Mouse (Mus musculus) neural tube, embryonic 14.5 days (tissue): Measurements from ENCODE around the gene Slc35g1. TPM values are rescaled to one million over a fixed set of nuclear protein-coding genes. Genes with fewer than 3 reads are reported as not detected.
"Not testable (repeated sequence)": the region's sequence is repeated elsewhere in the genome, so short reads cannot be mapped to it uniquely, and the experiment has no call there.

Experiments used
- ATAC-seq: fragments of 200-750 bp; cut with Nextera tagmentation; 2 replicates; pipeline ENCODE4 v1.8.0; 2017; ENCODE audit warnings: low read depth, mild to moderate bottlenecking, moderate TSS enrichment, moderate library complexity
- H3K27ac ChIP-seq: fragments of 300-500 bp; sonication (generic); 2 replicates; pipeline ENCODE4 v1.5.1; 2014; ENCODE audit warnings: low read depth, mild to moderate bottlenecking, control low read depth, low read length, moderate library complexity, mixed read lengths
- H3K27me3 ChIP-seq: fragments of 300-500 bp; sonication (generic); 2 replicates; pipeline ENCODE4 v1.6.1; 2014; ENCODE audit warnings: low read length; ENCODE audit not compliant: control insufficient read depth, insufficient read depth
- H3K36me3 ChIP-seq: fragments of 300-500 bp; sonication (generic); 2 replicates; pipeline ENCODE4 v1.6.1; 2014; ENCODE audit warnings: low read length, mixed read lengths; ENCODE audit not compliant: control insufficient read depth, insufficient read depth
- H3K4me1 ChIP-seq: fragments of 300-500 bp; sonication (generic); 2 replicates; pipeline ENCODE4 v1.6.1; 2014; ENCODE audit warnings: low read length; ENCODE audit not compliant: control insufficient read depth, insufficient read depth
- H3K4me2 ChIP-seq: fragments of 300-500 bp; sonication (generic); 2 replicates; pipeline ENCODE4 v1.6.1; 2014; ENCODE audit warnings: mild to moderate bottlenecking, low read depth, low read length, control low read depth
- H3K4me3 ChIP-seq: fragments of 300-500 bp; sonication (generic); 2 replicates; pipeline ENCODE4 v1.5.1; 2014; ENCODE audit warnings: low read depth, low read length, control low read depth, mixed read lengths
- H3K9ac ChIP-seq: fragments of 300-500 bp; sonication (generic); replicated peaks from 2 replicates; pipeline ENCODE4 v1.6.1; 2014; ENCODE audit warnings: low read depth, mild to moderate bottlenecking, control low read depth, low read length, mixed read lengths
- H3K9me3 ChIP-seq: fragments of 300-500 bp; sonication (generic); 2 replicates; pipeline ENCODE4 v1.6.1; 2016; ENCODE audit warnings: low read length; ENCODE audit not compliant: control insufficient read depth
- WGBS: fragments of 180-500 bp; shearing (Covaris S2); extraction: QIAGEN DNeasy Blood & Tissue Kit; methylation state at CpG from one replicate; pipeline ENCODE4 v1.1.7; 2014; 5-methylcytosine and 5-hydroxymethylcytosine counted together
- polyA plus RNA-seq: library from polyadenylated mRNA; unstranded; fragments of >200 nt; fragmentation: Nextera tagmentation; extraction: Ambion mirVana; gene quantifications from 2 replicates; pipeline ENCODE4 v1.2.1, GENCODE M21; 2014

Gene Slc35g1
- polyA plus RNA-seq, 1 experiment from 2014 or later, result 0.92 TPM

DNA sequence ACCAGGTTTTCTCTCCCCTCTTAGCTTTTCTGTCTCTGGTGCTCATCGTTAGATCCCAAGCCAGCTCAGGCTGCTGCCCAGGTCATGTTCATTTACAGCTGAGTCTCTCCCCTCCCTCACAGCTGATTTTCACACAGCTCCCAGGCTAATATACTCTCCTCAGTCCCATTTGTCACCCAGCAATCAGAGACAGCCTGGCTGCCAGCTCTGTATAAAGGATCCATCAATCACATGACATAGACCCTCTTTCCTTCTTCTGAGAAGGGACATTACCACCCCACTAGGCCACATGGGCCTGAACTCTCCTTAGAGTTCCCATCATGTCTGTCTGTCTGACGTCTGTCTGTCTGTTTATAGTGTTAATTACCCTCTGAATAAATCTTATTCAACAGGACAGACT lies 22.4 kb upstream of the Slc35g1 start:
- no peak overlapping the region for H3K27ac ChIP-seq
- no peaks in the 10 kb centered on the region for H3K4me1 ChIP-seq
- ATAC-seq, result peak; percentile 56; the same call in 1 of the 2 replicates
- H3K4me3 ChIP-seq, result no peak overlapping the region
- no peaks in the 10 kb centered on the region for H3K9me3 ChIP-seq
- no peak overlapping the region for H3K9ac ChIP-seq
- no peaks in the 10 kb centered on the region for H3K36me3 ChIP-seq
- no peak overlapping the region for H3K4me2 ChIP-seq
- no peaks in the 10 kb centered on the region; the same call in 1 of the 2 replicates for H3K27me3 ChIP-seq
- WGBS, result 24% methylated on average over 2 of the region's 2 CpGs

DNA sequence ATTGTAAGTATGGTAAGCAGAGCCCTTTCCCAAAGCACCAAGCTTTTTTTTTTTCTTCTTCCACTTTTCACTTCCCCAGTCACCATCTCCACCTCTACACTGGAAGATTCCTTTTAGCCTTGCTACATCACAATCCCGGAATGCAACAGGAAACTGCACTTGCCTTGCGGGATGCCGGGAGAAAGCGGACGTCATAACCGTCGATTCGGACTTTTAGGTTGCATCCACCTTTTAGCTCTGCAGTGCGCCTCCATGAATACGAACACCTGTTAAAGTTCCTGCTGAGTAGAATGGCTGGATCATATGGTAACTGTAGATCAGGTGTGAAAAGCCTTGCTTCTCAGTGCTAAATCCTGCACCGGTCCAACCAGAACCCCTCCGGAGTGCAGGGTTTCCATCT lies 12.0 kb upstream of the Slc35g1 start:
- H3K4me2 ChIP-seq, result no peak overlapping the region
- no peak overlapping the region for H3K27ac ChIP-seq
- ATAC-seq, result no peak
- H3K9me3 ChIP-seq, result no peaks in the 10 kb centered on the region
- no peaks in the 10 kb centered on the region for H3K36me3 ChIP-seq
- no peaks in the 10 kb centered on the region for H3K4me1 ChIP-seq
- 90% methylated on average over 12 of the region's 12 CpGs for WGBS
- H3K27me3 ChIP-seq, result no peaks in the 10 kb centered on the region
- H3K9ac ChIP-seq, result no peak overlapping the region
- no peak overlapping the region for H3K4me3 ChIP-seq

DNA sequence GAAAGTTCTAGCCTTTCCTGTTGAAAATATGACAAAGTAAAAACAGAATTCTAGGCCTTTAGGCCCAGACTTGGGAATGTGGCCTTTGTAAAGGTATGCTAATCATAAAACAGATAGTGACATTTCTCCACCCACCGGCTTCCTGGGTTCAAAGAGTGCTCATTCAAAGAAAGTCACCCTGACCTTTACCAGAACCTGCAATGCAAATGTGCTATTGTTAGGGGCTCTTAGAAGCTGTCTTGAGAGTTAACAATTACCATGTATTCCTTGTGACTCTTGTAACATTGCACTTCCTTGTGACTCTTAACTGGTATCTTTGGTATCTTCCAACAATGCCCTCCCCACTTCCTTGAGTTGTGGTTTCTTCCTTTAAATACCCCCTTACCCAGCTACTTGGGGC lies 8.8 kb upstream of the Slc35g1 start:
- not testable (repeated sequence) for H3K4me2 ChIP-seq, H3K4me3 ChIP-seq, H3K27me3 ChIP-seq, H3K27ac ChIP-seq, H3K36me3 ChIP-seq, H3K9me3 ChIP-seq, H3K4me1 ChIP-seq, H3K9ac ChIP-seq, ATAC-seq
- 78% methylated on average over 1 of the region's 1 CpGs for WGBS

- Histone ChIP-seq H3K27me3 (no peaks in the 10 kb centered on the region), H3K9me3 (no peaks in the 10 kb centered on the region), H3K4me2 (no peak overlapping the region), H3K9ac (no peak overlapping the region), H3K36me3 (no peaks in the 10 kb centered on the region), H3K27ac (no peak overlapping the region), H3K4me3 (no peak overlapping the region), H3K4me1 (no peaks in the 10 kb centered on the region)
- 95% methylated on average over 4 of the region's 4 CpGs for WGBS
- no peak for ATAC-seq
These were observed 7.9 kb upstream of the Slc35g1 start for GRCm38 (mm10) chr19:38387835-38388234.

DNA sequence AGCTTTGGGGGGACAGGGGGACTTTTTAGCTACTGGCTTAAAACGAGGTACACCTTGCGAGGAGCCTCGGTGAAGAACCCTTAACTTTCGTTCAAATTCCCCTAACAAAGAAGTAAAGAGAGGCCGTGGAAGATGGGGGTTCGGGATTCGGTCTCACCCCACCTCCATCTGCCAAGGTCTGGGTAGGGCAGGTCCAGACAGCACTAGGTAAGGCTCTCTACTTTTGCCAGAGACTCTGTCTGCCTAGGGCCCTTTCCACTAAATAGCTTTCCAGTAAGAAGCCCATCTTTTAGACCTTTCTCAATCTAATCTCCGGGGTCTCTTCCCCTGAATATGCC lies 822 bp downstream of the Slc35g1 start:
- 19% methylated on average over 8 of the region's 8 CpGs for WGBS
- H3K27ac ChIP-seq, result no peak overlapping the region
- H3K27me3 ChIP-seq, result no peaks in the 10 kb centered on the region; the same call in 1 of the 2 replicates
- H3K4me2 ChIP-seq, result peak overlapping the region; percentile 65
- H3K9me3 ChIP-seq, result no peaks in the 10 kb centered on the region
- peak overlapping the region; percentile 52 for H3K4me3 ChIP-seq
- H3K9ac ChIP-seq, result no peak overlapping the region
- no peak for ATAC-seq
- H3K4me1 ChIP-seq, result no peaks in the 10 kb centered on the region
- no peaks in the 10 kb centered on the region for H3K36me3 ChIP-seq

- H3K27me3 ChIP-seq, result no peaks in the 10 kb centered on the region; the same call in 1 of the 2 replicates
- WGBS, result 34% methylated on average over 6 of the region's 6 CpGs
- H3K9me3 ChIP-seq, result no peaks in the 10 kb centered on the region
- no peak overlapping the region for H3K4me3 ChIP-seq
- H3K4me1 ChIP-seq, result no peaks in the 10 kb centered on the region
- H3K36me3 ChIP-seq, result no peaks in the 10 kb centered on the region
- no peak overlapping the region for H3K27ac ChIP-seq
- H3K4me2 ChIP-seq, result no peak overlapping the region
- no peak for ATAC-seq
- no peak overlapping the region for H3K9ac ChIP-seq
These were observed 1.2 kb downstream of the Slc35g1 start for GRCm38 (mm10) chr19:38397004-38397403.

DNA sequence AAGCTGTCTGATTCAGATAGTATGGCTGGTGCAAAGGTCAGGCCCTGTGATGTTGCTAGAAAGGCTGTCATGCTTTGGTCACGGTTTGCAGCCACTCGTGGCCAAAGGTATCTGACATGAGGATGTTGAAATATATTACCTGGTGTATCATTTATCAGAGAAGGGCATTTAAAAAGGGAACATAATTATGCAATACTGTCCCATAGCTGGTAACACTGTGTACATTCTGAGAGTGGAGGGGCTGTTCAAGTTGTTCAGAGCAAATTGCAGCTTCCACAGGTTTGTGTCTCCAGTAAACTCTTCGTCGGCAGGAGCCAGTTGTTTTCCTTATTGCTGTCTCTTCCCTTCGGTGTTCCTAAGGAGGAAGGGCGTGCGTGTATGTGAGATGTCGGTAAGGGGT lies 3.2 kb downstream of the Slc35g1 start:
- ATAC-seq, result no peak
- no peak overlapping the region for H3K4me2 ChIP-seq
- 88% methylated on average over 8 of the region's 8 CpGs for WGBS

DNA sequence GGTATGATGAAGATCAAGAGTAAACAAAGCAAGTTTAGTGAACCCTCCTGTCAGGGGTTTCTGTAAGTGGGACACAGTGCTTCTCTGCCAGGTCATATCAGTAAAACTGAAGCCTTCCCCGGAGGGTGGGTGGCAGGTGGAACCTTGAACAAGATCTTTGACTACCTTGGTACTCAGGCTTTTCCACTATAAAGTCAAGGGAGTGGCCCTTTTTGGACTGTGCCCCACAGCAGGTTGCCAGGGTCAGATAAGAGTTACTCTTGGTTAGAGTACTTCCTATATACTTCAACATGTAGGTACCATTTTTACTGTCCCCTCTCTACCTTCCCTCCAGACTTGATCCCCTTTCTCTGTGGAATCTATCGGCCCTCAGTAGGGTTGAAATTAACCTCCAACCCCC lies 5.1 kb downstream of the Slc35g1 start:
- no peak for ATAC-seq
- 98% methylated on average over 2 of the region's 2 CpGs for whole genome bisulfite sequencing
- H3K36me3 ChIP-seq, result no peaks in the 10 kb centered on the region

More for the DNA sequence above, 3.2 kb downstream of the Slc35g1 start:
- H3K4me1 ChIP-seq, result no peaks in the 10 kb centered on the region
- no peaks in the 10 kb centered on the region; the same call in 1 of the 2 replicates for H3K27me3 ChIP-seq
- no peaks in the 10 kb centered on the region for H3K9me3 ChIP-seq
- H3K36me3 ChIP-seq, result no peaks in the 10 kb centered on the region
- H3K27ac ChIP-seq, result no peak overlapping the region
- no peak overlapping the region for H3K4me3 ChIP-seq
- H3K9ac ChIP-seq, result no peak overlapping the region

DNA sequence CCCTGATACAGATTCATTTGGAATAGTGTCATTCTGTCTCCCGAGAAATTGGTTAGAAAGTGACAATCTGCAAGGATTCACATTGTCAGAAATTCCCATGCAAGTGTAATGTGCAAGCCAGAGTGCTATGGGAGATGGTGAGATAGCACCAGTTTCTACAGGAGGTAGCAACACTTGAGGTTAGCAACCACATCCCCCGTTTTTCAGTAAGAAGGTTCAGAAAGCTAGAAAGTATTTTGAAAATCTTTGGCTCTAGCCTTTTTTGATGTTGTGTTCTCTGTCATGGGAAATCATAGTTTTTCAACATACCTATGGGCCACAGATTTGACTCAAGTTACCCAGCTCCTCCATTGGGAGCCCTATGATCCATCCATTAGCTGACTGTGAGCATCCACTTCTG lies 5.6 kb downstream of the Slc35g1 start:
- H3K4me1 ChIP-seq, result no peaks in the 10 kb centered on the region
- WGBS, result 91% methylated on average over 2 of the region's 2 CpGs
- no peak overlapping the region for H3K9ac ChIP-seq
- H3K9me3 ChIP-seq, result no peaks in the 10 kb centered on the region
- ATAC-seq, result no peak
- H3K36me3 ChIP-seq, result no peaks in the 10 kb centered on the region
- no peak overlapping the region for H3K4me2 ChIP-seq
- H3K27ac ChIP-seq, result no peak overlapping the region
- H3K27me3 ChIP-seq, result no peaks in the 10 kb centered on the region
- no peak overlapping the region for H3K4me3 ChIP-seq

More for the DNA sequence above, 5.1 kb downstream of the Slc35g1 start:
- H3K4me2 ChIP-seq, result no peak overlapping the region
- H3K9ac ChIP-seq, result no peak overlapping the region
- H3K4me1 ChIP-seq, result no peaks in the 10 kb centered on the region
- no peak overlapping the region for H3K4me3 ChIP-seq
- no peak overlapping the region for H3K27ac ChIP-seq
- H3K27me3 ChIP-seq, result no peaks in the 10 kb centered on the region
- no peaks in the 10 kb centered on the region for H3K9me3 ChIP-seq
